Mouse (Mus musculus): ENCODE measurements around the gene Gm30083. TPM values are rescaled to one million over a fixed set of nuclear protein-coding genes. Genes with fewer than 3 reads are reported as not detected.

Gm30083 gene
- polyA plus RNA-seq (2014; fragmentation: Nextera tagmentation; extraction: Ambion mirVana): not detected in 2 replicates

DNA sequence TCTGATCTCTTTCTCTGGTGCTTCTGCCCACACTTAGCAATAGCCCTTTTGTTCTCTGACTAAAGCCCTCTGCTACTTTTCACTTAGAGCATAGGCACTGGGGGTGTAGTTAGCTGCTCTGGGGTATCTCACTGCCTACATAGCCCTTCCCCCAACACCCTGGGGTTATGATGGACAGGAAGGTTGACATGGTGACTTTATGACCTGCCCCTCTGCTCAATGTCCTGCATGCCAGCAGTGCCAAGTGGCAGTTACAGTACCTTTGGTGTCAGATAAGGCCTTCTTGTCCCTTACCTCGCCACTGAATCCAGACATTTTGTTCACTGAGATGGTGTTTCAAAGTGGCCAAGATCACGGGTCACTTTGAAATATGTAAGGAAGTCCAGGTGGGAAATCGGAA is at the start of gene Gm30083:
Gm30083 (minus strand) TSS at position 120 of the 400 bp plus-strand sequence.
- ATAC-seq (ENCODE audit: insufficient number of reproducible peaks, low FRiP score, low TSS enrichment, low read depth) (no peak), DNase-seq (ENCODE audit: low spot score) (no peak)
- no peak within 1 kb of the TSS for H3K27ac ChIP-seq (replicated peaks; ENCODE audit: low read depth, low read length)
- H3K27me3 ChIP-seq (ENCODE audit: control insufficient read depth, insufficient read depth, low read length): no peaks in the 10 kb centered on the region
- no peaks in the 10 kb centered on the region for H3K36me3 ChIP-seq (ENCODE audit: control insufficient read depth, insufficient read depth, low read length)
- no peak within 1 kb of the TSS for H3K9ac ChIP-seq (ENCODE audit: low read length)
- no peak within 1 kb of the TSS for H3K4me3 ChIP-seq (ENCODE audit: low read depth, low read length)
- no peaks in the 10 kb centered on the region for H3K9me3 ChIP-seq (ENCODE audit: control insufficient read depth, low read length)
- 84% methylated on average over 3 of the region's 3 CpGs for WGBS
- no peak within 1 kb of the TSS for H3K4me2 ChIP-seq (ENCODE audit: low read depth, severe bottlenecking)
- no peaks in the 10 kb centered on the region for H3K4me1 ChIP-seq (ENCODE audit: control insufficient read depth, insufficient read depth, low read length)

DNA sequence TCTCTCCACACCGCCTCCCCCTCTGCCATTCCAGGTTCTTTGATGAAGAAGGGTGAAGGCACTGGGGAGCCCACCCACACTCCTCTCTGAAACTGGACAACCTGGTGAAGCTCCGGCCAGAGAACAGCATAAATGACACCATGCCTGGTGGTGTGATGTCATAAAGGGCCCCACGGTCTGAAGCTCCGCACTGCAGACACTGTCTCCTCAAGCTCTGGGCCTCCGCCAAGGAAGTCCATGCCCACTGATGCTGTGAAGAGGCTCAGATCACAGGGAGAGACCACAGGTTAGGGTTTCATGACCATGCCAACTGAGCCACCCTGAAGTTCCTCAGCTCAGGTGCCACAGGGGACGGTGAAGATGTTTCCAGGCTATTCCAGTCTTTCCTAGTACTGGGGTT is 37.5 kb upstream of the Gm30083 start, which contains the start of gene Antxrl:
Antxrl (plus strand) TSS at position 192 of the 400 bp plus-strand sequence.
- whole genome bisulfite sequencing: 80% methylated on average over 6 of the region's 6 CpGs
- Histone ChIP-seq H3K27me3 (ENCODE audit: control insufficient read depth, insufficient read depth, low read length) (no peaks in the 10 kb centered on the region), H3K4me3 (ENCODE audit: low read depth, low read length) (no peak within 1 kb of the TSS), H3K36me3 (ENCODE audit: control insufficient read depth, insufficient read depth, low read length) (no peaks in the 10 kb centered on the region), H3K9me3 (ENCODE audit: control insufficient read depth, low read length) (no peaks in the 10 kb centered on the region), H3K4me2 (ENCODE audit: low read depth, severe bottlenecking) (no peak within 1 kb of the TSS), H3K9ac (ENCODE audit: low read length) (no peak within 1 kb of the TSS), H3K27ac (replicated peaks; ENCODE audit: low read depth, low read length) (no peak within 1 kb of the TSS), H3K4me1 (ENCODE audit: control insufficient read depth, insufficient read depth, low read length) (no peaks in the 10 kb centered on the region)
- ATAC-seq (ENCODE audit: insufficient number of reproducible peaks, low FRiP score, low TSS enrichment, low read depth): no peak
- DNase-seq (ENCODE audit: low spot score): no peak

DNA sequence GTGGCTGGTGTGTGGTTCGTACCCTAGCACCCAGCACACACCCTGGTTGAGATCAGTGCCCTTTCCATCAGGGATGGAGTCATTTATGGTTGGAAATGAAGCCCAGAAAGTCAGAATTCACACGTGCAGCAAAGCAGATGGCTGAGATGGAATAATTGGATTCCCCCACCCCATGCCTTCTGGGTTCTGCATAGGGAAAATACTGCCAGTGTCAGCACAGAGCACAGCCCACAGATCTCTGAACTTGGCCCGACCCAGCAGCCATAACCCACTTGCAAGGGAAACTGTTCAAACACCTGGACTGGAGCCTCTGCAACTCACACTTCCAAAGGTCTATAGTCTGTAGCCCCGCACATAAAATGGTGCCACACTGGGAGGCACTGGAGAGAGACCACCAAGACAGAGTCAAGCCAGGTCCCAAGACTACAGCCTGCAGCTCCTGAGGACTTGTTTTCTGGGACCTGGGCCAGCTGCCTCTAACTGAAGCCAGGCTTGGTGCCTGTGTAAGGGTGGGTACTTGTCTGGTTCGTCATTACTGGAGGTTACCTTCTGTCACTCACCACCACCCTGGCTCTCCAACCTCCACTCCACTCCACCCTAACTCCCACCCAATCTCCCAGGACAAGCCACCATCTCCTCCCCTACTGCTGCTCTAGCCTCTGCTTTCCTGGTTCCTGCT is 35.3 kb upstream of the Gm30083 start:
- peak; percentile 22 for DNase-seq (ENCODE audit: low spot score)
- H3K4me1 ChIP-seq (ENCODE audit: control insufficient read depth, insufficient read depth, low read length): no peaks in the 10 kb centered on the region
- WGBS: 65% methylated on average over 5 of the region's 5 CpGs
- H3K4me3 ChIP-seq (ENCODE audit: low read depth, low read length): no peak overlapping the region
- H3K4me2 ChIP-seq (ENCODE audit: low read depth, severe bottlenecking): no peak overlapping the region
- no peak overlapping the region for H3K27ac ChIP-seq (replicated peaks; ENCODE audit: low read depth, low read length)
- 0 out of 2 replicates have a peak, but pooled peaks have one; percentile 26 for ATAC-seq (ENCODE audit: insufficient number of reproducible peaks, low FRiP score, low TSS enrichment, low read depth)
- no peaks in the 10 kb centered on the region for H3K9me3 ChIP-seq (ENCODE audit: control insufficient read depth, low read length)
- no peak overlapping the region for H3K9ac ChIP-seq (ENCODE audit: low read length)
- H3K36me3 ChIP-seq (ENCODE audit: control insufficient read depth, insufficient read depth, low read length): no peaks in the 10 kb centered on the region
- no peaks in the 10 kb centered on the region for H3K27me3 ChIP-seq (ENCODE audit: control insufficient read depth, insufficient read depth, low read length)

DNA sequence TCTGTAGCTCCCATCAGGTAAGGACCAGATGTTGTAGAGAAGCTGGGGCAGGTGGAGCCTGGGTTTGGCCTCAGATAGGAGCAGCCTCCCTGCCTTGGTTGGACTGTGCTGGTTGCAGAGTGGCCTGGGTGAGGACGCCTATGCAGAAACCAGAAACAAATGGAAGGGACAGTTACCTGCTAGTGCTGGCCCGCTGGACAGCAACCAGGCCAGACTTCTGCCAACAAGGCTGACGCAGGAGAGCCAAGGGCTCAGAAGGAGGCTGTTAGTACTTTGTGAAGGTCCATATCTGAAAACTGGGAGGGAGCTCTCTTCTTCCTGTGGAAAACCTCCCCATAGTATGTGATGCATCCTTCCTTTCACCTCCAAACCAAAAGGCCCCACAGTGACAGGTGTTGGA is 28.4 kb upstream of the Gm30083 start:
- Histone ChIP-seq H3K27ac (replicated peaks; ENCODE audit: low read depth, low read length) (no peak overlapping the region), H3K9me3 (ENCODE audit: control insufficient read depth, low read length) (no peaks in the 10 kb centered on the region), H3K4me2 (ENCODE audit: low read depth, severe bottlenecking) (no peak overlapping the region), H3K4me3 (ENCODE audit: low read depth, low read length) (no peak overlapping the region), H3K4me1 (ENCODE audit: control insufficient read depth, insufficient read depth, low read length) (no peaks in the 10 kb centered on the region), H3K27me3 (ENCODE audit: control insufficient read depth, insufficient read depth, low read length) (no peaks in the 10 kb centered on the region), H3K9ac (ENCODE audit: low read length) (no peak overlapping the region), H3K36me3 (ENCODE audit: control insufficient read depth, insufficient read depth, low read length) (no peaks in the 10 kb centered on the region)
- ATAC-seq (ENCODE audit: insufficient number of reproducible peaks, low FRiP score, low TSS enrichment, low read depth) (no peak), DNase-seq (ENCODE audit: low spot score) (no peak)
- WGBS: 75% methylated on average over 3 of the region's 3 CpGs

DNA sequence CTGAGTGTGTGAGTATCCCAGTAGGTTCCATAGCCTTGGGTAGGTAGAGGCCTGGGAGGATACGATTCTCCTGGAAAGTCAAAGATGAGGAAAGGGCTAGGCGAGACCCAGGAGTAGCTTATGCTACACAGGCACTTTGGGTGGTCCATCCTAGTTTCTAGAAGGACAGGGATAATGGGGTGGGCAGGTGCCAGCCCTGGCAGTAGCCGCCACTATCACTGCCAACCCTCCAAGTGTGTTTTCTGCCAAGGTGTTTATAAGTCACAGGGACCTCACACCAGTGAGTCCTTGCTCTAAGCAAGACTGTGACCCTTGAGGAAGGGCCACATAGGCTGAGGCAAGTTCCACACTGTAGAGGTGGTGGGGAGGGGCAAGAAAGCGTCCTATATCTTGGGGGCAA is 26.3 kb upstream of the Gm30083 start:
- Histone ChIP-seq H3K9ac (ENCODE audit: low read length) (no peak overlapping the region), H3K36me3 (ENCODE audit: control insufficient read depth, insufficient read depth, low read length) (no peaks in the 10 kb centered on the region), H3K4me1 (ENCODE audit: control insufficient read depth, insufficient read depth, low read length) (no peaks in the 10 kb centered on the region), H3K4me3 (ENCODE audit: low read depth, low read length) (no peak overlapping the region), H3K27ac (replicated peaks; ENCODE audit: low read depth, low read length) (no peak overlapping the region), H3K4me2 (ENCODE audit: low read depth, severe bottlenecking) (no peak overlapping the region), H3K27me3 (ENCODE audit: control insufficient read depth, insufficient read depth, low read length) (no peaks in the 10 kb centered on the region), H3K9me3 (ENCODE audit: control insufficient read depth, low read length) (no peaks in the 10 kb centered on the region)
- 78% methylated on average over 4 of the region's 4 CpGs for WGBS
- ATAC-seq (ENCODE audit: insufficient number of reproducible peaks, low FRiP score, low TSS enrichment, low read depth) (no peak), DNase-seq (ENCODE audit: low spot score) (no peak)

DNA sequence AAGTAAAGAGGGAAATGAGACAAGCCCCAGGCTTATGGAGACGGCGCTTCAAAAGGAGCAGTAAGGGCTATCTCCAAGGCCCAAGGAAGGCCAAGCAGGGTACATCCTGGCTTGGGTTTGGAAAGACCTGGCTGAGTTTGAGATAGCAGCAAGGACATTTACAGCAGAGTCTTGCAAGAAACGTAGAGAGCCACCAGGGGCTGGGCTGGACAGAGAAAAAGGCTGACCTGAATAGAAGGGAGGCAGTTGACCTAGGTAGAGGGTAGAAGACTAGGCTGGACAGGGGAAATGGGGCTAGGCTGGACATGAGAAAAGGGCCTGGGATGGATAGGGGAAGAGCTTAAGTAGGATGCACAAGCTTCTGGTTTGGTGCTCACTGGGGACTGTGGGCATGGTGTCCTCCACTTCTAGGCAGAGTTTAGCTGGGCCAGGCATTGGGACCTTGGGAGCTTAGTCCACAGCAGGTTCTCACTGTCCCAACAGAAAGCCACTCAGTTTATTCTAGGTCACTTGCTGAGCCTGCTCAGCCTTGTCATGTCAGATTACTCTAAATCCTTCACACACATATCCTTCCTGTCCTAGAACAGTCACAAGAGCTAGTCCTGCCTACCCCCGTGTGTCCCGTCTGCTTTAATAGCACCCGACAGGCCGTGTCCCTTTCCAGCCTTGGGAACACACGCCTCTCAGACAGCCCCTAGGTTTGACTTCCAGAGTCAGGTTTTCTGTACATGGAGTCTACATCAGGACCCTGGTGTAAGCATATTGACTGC is 19.0 kb upstream of the Gm30083 start:
- 84% methylated on average over 8 of the region's 8 CpGs for WGBS
- DNase-seq (ENCODE audit: low spot score) (no peak), ATAC-seq (ENCODE audit: insufficient number of reproducible peaks, low FRiP score, low TSS enrichment, low read depth) (no peak)
- H3K9ac ChIP-seq (ENCODE audit: low read length): no peak overlapping the region
- H3K27ac ChIP-seq (replicated peaks; ENCODE audit: low read depth, low read length): no peak overlapping the region
- no peaks in the 10 kb centered on the region for H3K4me1 ChIP-seq (ENCODE audit: control insufficient read depth, insufficient read depth, low read length)
- H3K9me3 ChIP-seq (ENCODE audit: control insufficient read depth, low read length): no peaks in the 10 kb centered on the region
- no peaks in the 10 kb centered on the region for H3K36me3 ChIP-seq (ENCODE audit: control insufficient read depth, insufficient read depth, low read length)
- H3K4me3 ChIP-seq (ENCODE audit: low read depth, low read length): no peak overlapping the region
- H3K27me3 ChIP-seq (ENCODE audit: control insufficient read depth, insufficient read depth, low read length): no peaks in the 10 kb centered on the region
- H3K4me2 ChIP-seq (ENCODE audit: low read depth, severe bottlenecking): no peak overlapping the region

DNA sequence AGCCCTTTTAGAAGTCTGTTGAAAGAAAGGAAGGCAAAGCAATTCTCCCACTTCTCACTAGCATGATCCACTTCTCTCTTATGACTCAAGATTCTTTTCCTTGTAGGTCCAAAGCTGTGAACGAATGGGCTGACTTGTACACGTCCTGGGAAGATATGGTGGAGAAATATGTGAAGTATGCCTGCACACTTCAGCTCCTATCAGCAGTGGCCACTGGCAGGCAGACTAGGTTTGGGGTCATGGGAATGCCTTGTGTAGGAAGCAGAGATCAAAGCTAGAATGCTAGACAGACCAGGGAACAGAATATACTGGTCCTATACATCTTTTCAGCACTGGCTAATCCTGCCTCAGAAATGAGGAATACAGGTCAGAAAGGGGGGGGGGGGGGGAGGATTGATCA is 11.7 kb upstream of the Gm30083 start:
- 72% methylated on average over 2 of the region's 2 CpGs for WGBS
- H3K9ac ChIP-seq (ENCODE audit: low read length): no peak overlapping the region
- no peaks in the 10 kb centered on the region for H3K36me3 ChIP-seq (ENCODE audit: control insufficient read depth, insufficient read depth, low read length)
- H3K27ac ChIP-seq (replicated peaks; ENCODE audit: low read depth, low read length): no peak overlapping the region
- H3K4me2 ChIP-seq (ENCODE audit: low read depth, severe bottlenecking): no peak overlapping the region
- no peaks in the 10 kb centered on the region for H3K27me3 ChIP-seq (ENCODE audit: control insufficient read depth, insufficient read depth, low read length)
- H3K4me1 ChIP-seq (ENCODE audit: control insufficient read depth, insufficient read depth, low read length): no peaks in the 10 kb centered on the region
- ATAC-seq (ENCODE audit: insufficient number of reproducible peaks, low FRiP score, low TSS enrichment, low read depth) (no peak), DNase-seq (ENCODE audit: low spot score) (no peak)
- H3K4me3 ChIP-seq (ENCODE audit: low read depth, low read length): no peak overlapping the region
- no peaks in the 10 kb centered on the region for H3K9me3 ChIP-seq (ENCODE audit: control insufficient read depth, low read length)

DNA sequence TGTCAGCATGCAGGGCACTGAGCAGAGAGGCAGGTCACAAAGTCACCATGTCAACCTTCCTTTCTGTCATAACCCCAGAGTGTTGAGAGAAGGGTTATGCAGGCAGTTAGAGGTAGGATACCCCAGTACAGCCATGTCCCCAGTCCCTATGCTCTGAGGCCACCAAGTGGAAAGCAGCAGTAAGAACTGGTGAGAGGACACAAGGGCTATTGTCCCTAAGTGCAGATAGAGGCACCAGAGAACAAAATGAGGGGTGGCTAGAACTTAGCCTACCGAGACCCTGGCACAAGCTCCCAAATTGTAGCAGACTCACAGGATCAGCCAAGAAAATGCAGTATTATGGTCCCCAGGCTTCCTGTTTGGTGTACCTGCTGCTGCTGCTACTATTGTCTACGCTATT is 2.0 kb upstream of the Gm30083 start:
- no peak overlapping the region for H3K4me2 ChIP-seq (ENCODE audit: low read depth, severe bottlenecking)
- H3K9ac ChIP-seq (ENCODE audit: low read length): no peak overlapping the region
- DNase-seq (ENCODE audit: low spot score): no peak
- H3K4me3 ChIP-seq (ENCODE audit: low read depth, low read length): no peak overlapping the region
- H3K4me1 ChIP-seq (ENCODE audit: control insufficient read depth, insufficient read depth, low read length): no peaks in the 10 kb centered on the region
- H3K9me3 ChIP-seq (ENCODE audit: control insufficient read depth, low read length): no peaks in the 10 kb centered on the region
- H3K27ac ChIP-seq (replicated peaks; ENCODE audit: low read depth, low read length): no peak overlapping the region
- ATAC-seq (ENCODE audit: insufficient number of reproducible peaks, low FRiP score, low TSS enrichment, low read depth): no peak
- H3K27me3 ChIP-seq (ENCODE audit: control insufficient read depth, insufficient read depth, low read length): no peaks in the 10 kb centered on the region
- no peaks in the 10 kb centered on the region for H3K36me3 ChIP-seq (ENCODE audit: control insufficient read depth, insufficient read depth, low read length)
- WGBS: 92% methylated on average over 2 of the region's 2 CpGs

Data from limb, embryonic 11.5 days (tissue).